Mouse (Mus musculus): ENCODE data around the gene Minar1.

- TF ChIP-seq CTCF (IDR thresholded peaks at IDR 0.05; ENCODE audit: borderline replicate concordance, insufficient read depth, low read depth, low read length) (no peak), POLR2A (IDR thresholded peaks at IDR 0.05; ENCODE audit: borderline replicate concordance, insufficient read depth, low read length) (no peak)
These were observed 44.5 kb downstream of the Minar1 start for GRCm38 (mm10) chr9:89578422-89578821.
